Mouse (Mus musculus) spleen, postnatal 36 days (tissue): ENCODE data around the gene Gm5134.

Experiments used
- DNase-seq, 2 experiments: peaks; one replicate each; pipeline ENCODE4 v3.0.0; 2022; ENCODE audit warnings: low spot score in 2 of 2, mixed read lengths in 1 of 2

The Gm5134 gene

DNA sequence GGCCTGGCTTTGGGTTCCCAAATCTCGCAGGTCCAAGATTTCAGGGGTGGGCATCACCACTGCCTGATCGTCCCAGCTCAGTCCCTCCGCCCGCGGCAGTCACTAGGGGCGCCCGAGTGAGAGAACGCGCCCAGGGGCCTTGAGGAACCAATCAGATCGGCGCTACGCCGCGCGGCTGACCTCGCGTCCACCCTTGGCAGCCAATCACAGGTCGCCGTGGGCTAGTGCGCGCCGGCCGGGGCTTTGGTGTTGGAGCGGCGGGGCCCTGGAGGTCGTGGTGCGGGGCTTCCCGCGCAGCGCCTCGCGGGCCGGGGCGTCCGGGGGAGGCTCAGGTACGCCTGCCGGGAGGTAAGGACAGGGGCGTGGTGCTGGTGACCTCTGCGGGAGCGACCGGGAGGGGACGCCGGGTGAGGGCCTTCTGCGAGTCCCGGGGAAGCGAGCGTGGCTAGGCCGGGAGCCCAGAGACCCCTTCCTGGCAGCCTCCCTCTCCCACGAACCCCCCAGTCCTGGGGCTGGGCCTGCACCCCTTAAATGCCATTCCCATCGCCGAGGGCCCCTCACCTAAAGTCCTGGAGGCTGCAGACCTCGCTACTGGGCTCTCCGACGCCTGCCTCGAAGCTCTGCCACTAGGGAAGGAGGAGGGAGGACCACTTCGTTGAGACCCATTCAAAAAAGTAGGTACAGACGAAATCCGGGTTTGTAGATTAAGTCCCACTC, 78.2 kb downstream of the Gm5134 start, which contains the start of gene Zfp280b:
TSS of gene Zfp280b (plus strand) at position 249 of the 717 bp plus-strand sequence.
- DNase-seq: peak; percentile 91 to 94

DNA sequence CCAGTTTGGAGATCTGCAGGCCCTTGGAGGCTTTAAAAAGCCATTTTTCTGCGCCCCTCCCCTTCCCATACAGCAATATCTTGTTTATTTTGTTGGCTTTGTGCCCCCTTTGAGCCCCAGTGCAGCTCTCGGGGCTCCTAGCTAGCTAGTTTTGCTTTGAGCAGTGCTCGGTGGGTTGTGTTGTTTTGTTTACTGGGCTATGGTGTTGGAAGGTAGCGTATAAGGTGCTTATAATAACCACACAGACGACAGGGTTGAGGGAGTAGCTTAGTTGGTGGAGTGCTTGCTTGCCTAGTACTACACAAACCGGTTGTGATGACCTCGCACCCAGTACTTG, 78.8 kb downstream of the Gm5134 start:
- DNase-seq: no peak

DNA sequence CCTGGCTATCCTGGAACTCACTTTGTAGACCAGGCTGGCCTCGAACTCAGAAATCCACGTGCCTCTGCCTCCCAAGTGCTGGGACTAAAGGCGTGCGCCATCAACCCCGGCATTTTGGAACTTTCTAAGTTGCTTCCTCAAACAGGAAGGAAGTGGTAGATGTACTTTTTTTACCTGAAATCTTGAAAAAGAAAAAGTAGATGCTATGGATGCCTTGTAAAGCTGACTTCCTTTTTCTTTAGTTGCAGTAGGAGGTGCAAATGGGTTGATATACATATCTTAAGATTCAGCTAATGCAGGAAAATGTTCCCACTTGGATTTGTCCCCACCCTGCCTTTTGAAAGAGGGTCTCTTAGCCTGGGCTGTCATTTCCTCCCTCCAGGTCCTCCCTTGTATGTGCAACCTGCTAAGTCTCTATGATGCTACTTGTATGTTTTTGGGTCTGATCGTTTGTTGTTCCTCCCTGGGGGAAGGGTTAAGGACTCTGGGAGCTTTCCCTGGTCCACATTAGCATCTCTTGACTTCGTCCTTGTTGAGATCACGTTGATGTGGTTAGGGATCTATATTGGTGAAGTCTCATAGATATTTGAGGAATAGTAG, 79.8 kb downstream of the Gm5134 start:
- DNase-seq: no peak

DNA sequence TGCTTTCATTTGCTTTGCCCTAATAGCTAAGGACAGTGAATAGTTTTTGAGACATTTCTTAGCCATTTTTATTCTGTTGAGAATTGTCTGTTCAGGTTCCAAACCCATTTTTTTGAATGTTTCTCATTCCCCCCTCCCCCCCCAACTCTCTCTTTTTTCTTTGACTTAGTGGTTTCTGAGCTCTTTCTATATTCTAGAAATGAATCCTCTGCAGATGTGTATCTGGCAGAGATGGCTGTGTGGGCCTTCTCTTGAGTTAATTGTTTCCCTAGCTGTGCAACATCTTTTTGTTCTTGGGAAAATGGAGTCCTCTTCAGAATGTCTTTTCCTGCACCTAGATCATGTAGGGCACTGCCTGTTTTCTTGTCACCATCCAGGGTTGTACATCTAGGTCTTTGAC, 81.0 kb downstream of the Gm5134 start:
- DNase-seq: no peak

DNA sequence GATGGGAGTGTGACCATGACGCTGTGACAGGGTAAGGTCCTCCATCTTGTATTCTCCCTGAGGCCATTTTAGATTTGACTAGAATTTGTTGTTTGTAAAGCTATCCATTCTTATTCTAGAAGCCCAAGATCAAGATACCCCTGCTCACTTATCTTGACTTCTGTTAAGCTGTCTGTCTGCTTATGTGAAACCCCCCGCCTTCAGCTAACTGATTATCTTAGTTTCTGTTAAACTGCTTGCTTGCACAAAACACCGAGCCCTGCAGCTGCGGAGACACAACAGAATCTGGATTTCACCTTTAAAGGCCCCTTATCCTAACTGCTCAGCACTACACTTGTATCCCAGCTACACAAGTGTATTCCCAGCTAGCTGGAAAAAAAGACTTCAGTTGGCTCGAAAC, 82.6 kb downstream of the Gm5134 start:
- DNase-seq: no peak

DNA sequence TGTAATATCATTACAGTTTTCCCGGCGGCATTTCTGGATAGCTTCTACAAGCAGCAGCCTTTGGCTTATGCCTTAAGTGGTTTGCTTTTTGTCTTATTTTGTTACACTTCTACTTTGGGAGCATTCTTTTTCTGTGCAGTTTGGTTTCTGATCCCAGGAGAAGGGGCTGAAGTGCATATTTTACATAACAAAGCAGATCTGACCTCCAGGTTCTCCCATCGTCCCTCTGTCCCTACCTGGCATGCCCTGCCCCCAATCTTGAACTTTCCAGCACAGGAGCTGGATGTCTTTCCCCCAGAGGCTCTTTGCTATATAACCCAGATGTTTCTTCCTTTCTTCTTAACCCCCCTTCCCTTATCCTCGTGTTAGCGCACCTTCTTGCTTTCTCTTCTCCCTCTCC, 91.0 kb downstream of the Gm5134 start:
- DNase-seq: no peak

DNA sequence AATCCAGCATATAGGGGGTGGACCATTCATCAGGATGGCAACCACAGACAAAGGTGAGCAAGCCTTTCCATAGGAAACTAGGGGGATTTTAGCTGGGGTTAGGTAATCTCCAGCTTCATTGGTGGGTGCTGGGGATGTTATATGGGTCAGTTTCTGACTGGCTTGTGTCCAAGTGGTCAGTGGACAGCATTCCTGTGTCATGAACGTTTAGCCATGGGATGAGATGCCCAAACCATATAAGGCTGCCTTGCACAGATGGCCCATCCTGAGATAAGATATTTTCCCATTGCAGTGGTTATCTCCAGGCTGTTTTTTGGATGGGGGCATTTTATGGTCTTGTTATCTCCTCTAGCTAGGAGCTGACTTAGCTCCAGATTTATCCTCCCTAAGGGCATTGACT, 92.4 kb downstream of the Gm5134 start:
- DNase-seq: no peak

DNA sequence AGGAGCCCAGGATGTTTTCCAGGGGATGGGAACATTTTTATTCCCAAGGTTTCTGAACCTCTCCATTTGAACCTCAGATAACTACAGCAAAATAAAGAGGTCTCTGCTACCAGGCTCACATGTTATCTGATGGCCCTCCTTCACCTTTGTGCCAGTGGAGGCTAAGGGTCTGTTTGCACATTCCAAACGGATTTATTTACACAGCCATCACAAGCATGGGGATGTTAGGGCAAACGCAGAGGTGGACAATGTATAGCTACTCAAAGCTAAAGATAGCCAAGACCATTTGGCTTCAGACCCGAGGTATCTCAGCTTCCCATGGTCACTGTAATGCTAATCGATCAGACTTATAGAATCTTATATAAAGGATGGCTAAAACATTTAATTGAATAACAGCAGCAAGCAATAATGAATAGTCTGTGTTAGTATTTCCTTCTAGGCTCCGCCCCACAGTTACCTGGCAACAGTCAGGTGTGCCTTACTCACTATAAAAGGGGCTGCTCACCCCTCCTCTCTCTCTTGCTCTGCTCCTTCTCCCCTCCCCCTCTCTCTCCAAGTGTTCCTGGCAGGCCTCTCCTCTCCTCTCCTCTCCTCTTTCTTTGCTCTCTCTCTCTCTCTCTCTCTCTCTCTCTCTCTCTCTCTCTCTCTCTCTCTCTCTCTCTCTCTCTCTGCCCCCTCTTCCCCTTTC, 93.0 kb downstream of the Gm5134 start:
- DNase-seq: no peak

DNA sequence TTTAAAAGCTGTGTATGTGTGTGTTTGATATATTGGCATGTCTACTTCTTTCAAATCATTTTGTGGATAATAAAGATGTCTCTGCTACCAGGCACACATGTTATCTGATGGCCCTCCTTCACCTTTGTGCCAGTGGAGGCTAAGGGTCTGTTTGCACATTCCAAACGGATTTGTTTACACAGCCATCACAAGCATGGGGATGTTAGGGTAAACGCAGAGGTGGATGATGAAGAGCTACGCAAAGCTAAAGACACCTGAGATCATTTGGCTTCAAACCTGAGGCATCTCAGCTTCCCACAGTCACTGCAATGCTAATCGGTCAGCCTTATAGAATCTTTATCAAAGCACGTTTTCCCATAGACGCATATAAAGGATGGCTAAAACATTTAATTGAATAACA, 94.7 kb downstream of the Gm5134 start:
- no peak for DNase-seq

DNA sequence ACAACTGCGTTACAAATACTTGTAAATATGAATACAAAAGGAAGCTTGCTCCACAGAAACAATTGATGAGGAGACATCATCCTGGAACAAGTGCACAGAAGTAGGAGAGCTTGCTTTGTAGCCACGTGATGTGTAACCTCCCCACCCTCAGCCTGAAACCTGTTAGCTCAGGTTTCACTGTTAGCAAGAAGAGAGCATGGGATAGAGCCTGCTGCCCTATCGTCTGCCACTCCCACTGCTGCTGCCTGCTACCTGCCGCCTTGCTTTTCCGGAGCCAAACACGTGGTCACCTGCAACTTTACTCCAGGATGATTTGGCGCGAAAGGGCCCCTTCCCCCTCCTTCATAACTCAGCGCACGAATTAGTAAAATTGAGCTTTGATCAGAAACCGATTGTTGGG, 97.5 kb downstream of the Gm5134 start:
- DNase-seq: no peak
